Mouse (Mus musculus) liver, embryonic 16.5 days (tissue): ENCODE measurements around the gene Olfr869. TPM values are rescaled to one million over a fixed set of nuclear protein-coding genes. Genes with fewer than 3 reads are reported as not detected.

Source experiments
- ATAC-seq: fragments of 200-750 bp; cut with Nextera tagmentation; 2 replicates; pipeline ENCODE4 v1.8.0; 2017; ENCODE audit warnings: low read depth, mild to moderate bottlenecking, moderate number of reproducible peaks, moderate library complexity
- H3K27ac ChIP-seq: fragments of 300-500 bp; sonication (generic); 2 replicates; pipeline ENCODE4 v1.5.1; 2014; ENCODE audit warnings: mild to moderate bottlenecking, low read length
- H3K27me3 ChIP-seq: fragments of 300-500 bp; sonication (generic); 2 replicates; pipeline ENCODE4 v1.6.1; 2014; ENCODE audit warnings: low read depth, low read length, mixed read lengths; ENCODE audit not compliant: control insufficient read depth, insufficient read depth
- H3K36me3 ChIP-seq: fragments of 300-500 bp; sonication (generic); 2 replicates; pipeline ENCODE4 v1.6.1; 2014; ENCODE audit warnings: mild to moderate bottlenecking; ENCODE audit not compliant: control insufficient read depth, insufficient read depth
- H3K4me1 ChIP-seq: fragments of 300-500 bp; sonication (generic); 2 replicates; pipeline ENCODE4 v1.6.1; 2014; ENCODE audit warnings: low read depth, low read length, mixed read lengths; ENCODE audit not compliant: control insufficient read depth
- H3K4me2 ChIP-seq: fragments of 300-500 bp; sonication (generic); 2 replicates; pipeline ENCODE4 v1.6.1; 2014; ENCODE audit warnings: low read depth, low read length, mixed read lengths
- H3K4me3 ChIP-seq: fragments of 300-500 bp; sonication (generic); 2 replicates; pipeline ENCODE4 v1.5.1; 2014; ENCODE audit warnings: low read depth, mild to moderate bottlenecking, low read length
- H3K9ac ChIP-seq: fragments of 300-500 bp; sonication (generic); 2 replicates; pipeline ENCODE4 v1.6.1; 2014; ENCODE audit warnings: low read depth, low read length
- H3K9me3 ChIP-seq: fragments of 300-500 bp; sonication (generic); replicated peaks from 2 replicates; pipeline ENCODE4 v1.6.1; 2016; ENCODE audit warnings: low read length; ENCODE audit not compliant: control insufficient read depth
- WGBS: fragments of 180-500 bp; shearing (Covaris S2); extraction: QIAGEN DNeasy Blood & Tissue Kit; methylation state at CpG from one replicate; pipeline ENCODE4 v1.1.7; 2014; ENCODE audit not compliant: insufficient replicate concordance; 5-methylcytosine and 5-hydroxymethylcytosine counted together
- polyA plus RNA-seq: library from polyadenylated mRNA; unstranded; fragments of >200 nt; fragmentation: Nextera tagmentation; extraction: Ambion mirVana; gene quantifications from 2 replicates; pipeline ENCODE4 v1.2.1, GENCODE M21; 2015

Olfr869 gene
- polyA plus RNA-seq = not detected in 2 replicates

GRCm38 (mm10) chr9:20128709-20129108, at the start of gene Olfr869:
TSS of gene Olfr869 (plus strand) at chr9:20129009.
- Histone ChIP-seq H3K27me3 (no peaks in the 10 kb centered on the region), H3K9me3 (no peaks in the 10 kb centered on the region), H3K4me1 (no peaks in the 10 kb centered on the region), H3K4me3 (no peak within 1 kb of the TSS), H3K36me3 (no peaks in the 10 kb centered on the region), H3K9ac (no peak within 1 kb of the TSS), H3K4me2 (no peak within 1 kb of the TSS), H3K27ac (no peak within 1 kb of the TSS)
- no peak for ATAC-seq
- 49% methylated on average over 2 of the region's 2 CpGs for WGBS

DNA sequence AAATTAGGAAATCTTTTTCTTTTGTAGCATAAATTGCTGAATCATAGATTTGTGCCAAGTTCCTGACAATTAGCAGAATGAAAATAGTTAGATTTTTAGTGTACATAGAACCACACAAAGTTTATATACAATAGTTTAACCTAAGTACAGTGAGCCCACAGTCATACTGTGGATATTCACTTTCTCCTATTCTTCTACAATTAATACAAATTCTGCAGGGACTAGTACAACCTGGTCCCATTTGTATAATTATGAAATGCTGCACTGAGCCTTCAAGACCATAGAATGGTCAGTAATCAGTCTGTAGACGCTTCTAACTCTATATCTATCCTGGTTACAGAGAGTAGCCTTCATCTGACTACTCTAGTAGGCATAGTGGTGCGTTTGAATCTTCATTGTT, 30.5 kb upstream of the Olfr869 start, which contains the start of gene Olfr868:
Gene Olfr868 (plus strand): TSS at position 301 of the 400 bp plus-strand sequence.
- H3K4me3 ChIP-seq = no peak within 1 kb of the TSS
- no peaks in the 10 kb centered on the region for H3K9me3 ChIP-seq
- no peaks in the 10 kb centered on the region for H3K4me1 ChIP-seq
- no peak for ATAC-seq
- no peak within 1 kb of the TSS for H3K4me2 ChIP-seq
- H3K9ac ChIP-seq = no peak within 1 kb of the TSS
- H3K27me3 ChIP-seq = no peaks in the 10 kb centered on the region
- WGBS = 13% methylated on average over 2 of the region's 2 CpGs
- H3K27ac ChIP-seq = no peak within 1 kb of the TSS
- no peaks in the 10 kb centered on the region for H3K36me3 ChIP-seq

GRCm38 (mm10) chr9:20149706-20150105, 20.9 kb downstream of the Olfr869 start:
- Histone ChIP-seq H3K4me2 (no peak overlapping the region), H3K9me3 (no peaks in the 10 kb centered on the region), H3K9ac (no peak overlapping the region), H3K36me3 (no peaks in the 10 kb centered on the region), H3K4me3 (no peak overlapping the region), H3K4me1 (no peaks in the 10 kb centered on the region), H3K27ac (no peak overlapping the region), H3K27me3 (no peaks in the 10 kb centered on the region)
- no peak for ATAC-seq
- WGBS = 62% methylated on average over 3 of the region's 3 CpGs

DNA sequence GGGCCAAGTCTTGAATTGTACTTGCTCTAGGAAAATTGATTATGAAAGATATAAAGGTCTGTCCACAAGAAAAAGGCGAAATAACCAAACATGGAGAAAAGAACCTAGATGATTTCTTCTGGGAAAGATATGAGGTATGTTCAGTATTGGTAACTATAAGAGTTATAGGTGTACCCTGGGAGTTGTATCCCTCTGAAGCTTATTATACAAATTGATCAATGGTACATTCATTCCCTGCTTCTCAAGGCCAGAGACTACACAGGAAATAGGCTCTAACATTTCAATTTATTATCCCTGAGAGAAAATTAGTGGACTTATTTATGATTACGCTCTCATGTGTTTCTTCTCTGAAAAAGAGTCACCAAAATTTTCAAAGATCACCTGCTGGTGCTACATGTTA, 45.1 kb downstream of the Olfr869 start, which contains the start of gene Olfr870:
Gene Olfr870 (minus strand): TSS at position 101 of the 400 bp plus-strand sequence.
- Histone ChIP-seq H3K27me3 (no peaks in the 10 kb centered on the region), H3K4me1 (no peaks in the 10 kb centered on the region), H3K4me3 (no peak within 1 kb of the TSS), H3K36me3 (no peaks in the 10 kb centered on the region), H3K4me2 (no peak within 1 kb of the TSS), H3K9me3 (no peaks in the 10 kb centered on the region), H3K27ac (no peak within 1 kb of the TSS), H3K9ac (no peak within 1 kb of the TSS)
- 44% methylated on average over 2 of the region's 2 CpGs for WGBS
- no peak for ATAC-seq

- no peak for ATAC-seq
- Histone ChIP-seq H3K27me3 (no peaks in the 10 kb centered on the region), H3K4me2 (no peak overlapping the region), H3K9me3 (no peaks in the 10 kb centered on the region), H3K4me3 (no peak overlapping the region), H3K4me1 (no peaks in the 10 kb centered on the region), H3K9ac (no peak overlapping the region), H3K36me3 (no peaks in the 10 kb centered on the region), H3K27ac (no peak overlapping the region)
- WGBS = 47% methylated on average over 5 of the region's 5 CpGs
These were observed 50.7 kb downstream of the Olfr869 start for GRCm38 (mm10) chr9:20179463-20179862.

Other genes with a start within 250 kb of the Olfr869 start
- gene Olfr862, start 241.0 kb upstream of the Olfr869 start, polyA plus RNA-seq = not detected in 2 replicates
- 0.12 and 0.14 TPM in 2 replicates for gene Olfr77, start 212.1 kb upstream of the Olfr869 start, polyA plus RNA-seq
- gene Olfr866, start 101.0 kb upstream of the Olfr869 start, polyA plus RNA-seq = not detected in 2 replicates
- gene Olfr867, start 71.4 kb upstream of the Olfr869 start, polyA plus RNA-seq = not detected in 2 replicates
- not detected in 2 replicates for gene Olfr868, start 30.4 kb upstream of the Olfr869 start, polyA plus RNA-seq
- gene Olfr870, start 45.0 kb downstream of the Olfr869 start, polyA plus RNA-seq = not detected in 2 replicates
- not detected in 2 replicates for gene Olfr871, start 83.2 kb downstream of the Olfr869 start, polyA plus RNA-seq
- not detected in 2 replicates for gene Olfr872, start 108.1 kb downstream of the Olfr869 start, polyA plus RNA-seq
- gene Olfr39, start 153.3 kb downstream of the Olfr869 start, polyA plus RNA-seq = not detected in 2 replicates
- gene Olfr873, start 169.5 kb downstream of the Olfr869 start, polyA plus RNA-seq = not detected in 2 replicates
- gene Olfr18, start 207.1 kb downstream of the Olfr869 start, polyA plus RNA-seq = not detected in 2 replicates